31 mouse cellular contexts compared by ENCODE assay signal in the genomic region with DNA sequence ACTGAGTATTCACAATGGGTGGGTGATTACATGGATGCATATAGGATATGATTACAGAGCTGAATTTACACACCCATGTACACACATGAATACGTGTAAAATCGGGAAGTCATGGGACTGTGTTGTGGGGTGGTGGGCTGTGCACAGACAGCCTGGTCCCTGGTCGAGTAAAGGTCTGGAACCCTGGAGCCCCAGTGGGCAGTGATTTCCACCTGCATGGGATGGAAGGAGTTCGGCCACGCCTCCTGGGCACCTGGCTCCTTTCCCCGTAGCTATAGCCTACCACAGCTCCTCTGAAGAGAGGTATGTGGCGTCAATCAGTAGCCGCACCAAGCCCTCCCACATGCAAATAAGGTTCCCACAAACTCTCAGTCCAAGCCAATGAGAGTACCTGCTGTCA. TPM values are rescaled to one million over a fixed set of nuclear protein-coding genes. Genes with fewer than 3 reads are reported as not detected.
"Had no signal": no experiment of that assay in that cellular context is flagged by ENCODE, and none has a peak within 500 bp of the region (broad histone marks: within the 10 kb centered on the region; RNA-seq: fewer than 3 reads in every experiment).

No protein-coding gene starts in this region.

- H3K4me2 ChIP-seq: heart, embryonic 12.5 days; hindbrain, embryonic 12.5 days; hindbrain, embryonic 14.5 days; intestine, embryonic 15.5 days; limb, embryonic 13.5 days; limb, embryonic 15.5 days; liver, embryonic 12.5 days had no signal

- H3K36me3 ChIP-seq: heart, embryonic 12.5 days; hindbrain, embryonic 10.5 days; hindbrain, embryonic 12.5 days; intestine, embryonic 15.5 days; limb, embryonic 13.5 days; limb, embryonic 15.5 days; liver, embryonic 12.5 days had no signal

- ATAC-seq: hindbrain, embryonic 16.5 days; inflammation-experienced regulatory T-cells, adult 6 months; intestine, embryonic 15.5 days; intestine, postnatal 0 days; liver, embryonic 12.5 days had no signal

- H3K27ac ChIP-seq: gastrocnemius, adult 2 months; heart, adult 2 months; hindbrain, embryonic 10.5 days; hindbrain, embryonic 12.5 days; hindbrain, embryonic 14.5 days; intestine, embryonic 15.5 days; kidney, postnatal 0 days; limb, embryonic 13.5 days; limb, embryonic 15.5 days; liver, embryonic 12.5 days; liver, embryonic 14.5 days had no signal

- H3K9me3 ChIP-seq: heart, embryonic 12.5 days; hindbrain, embryonic 10.5 days; hindbrain, embryonic 12.5 days; intestine, embryonic 15.5 days; limb, embryonic 13.5 days; limb, embryonic 15.5 days; liver, embryonic 12.5 days had no signal

- DNase-seq: gastrocnemius, adult 2 months; gastrocnemius, postnatal 10 days; gastrocnemius, postnatal 25 days; heart, adult 2 months; heart, postnatal 4 days; kidney, adult 18-20 months; kidney, adult 8-10 months; kidney, postnatal 14 days; kidney, postnatal 36 days; layer of hippocampus, adult 9-11 months; layer of hippocampus, postnatal 36 days; left cerebral cortex, postnatal 4 days had no signal

- H3K4me3 ChIP-seq: gastrocnemius, adult 2 months; heart, adult 2 months; heart, embryonic 12.5 days; hindbrain, embryonic 10.5 days; hindbrain, embryonic 12.5 days; intestine, embryonic 15.5 days; limb, embryonic 13.5 days; limb, embryonic 15.5 days; liver, embryonic 12.5 days had no signal

- H3K27me3 ChIP-seq: heart, embryonic 12.5 days; hindbrain, embryonic 12.5 days; intestine, embryonic 15.5 days; limb, embryonic 13.5 days; limb, embryonic 15.5 days; liver, embryonic 12.5 days had no signal

- H3K9ac ChIP-seq: heart, embryonic 12.5 days; hindbrain, embryonic 12.5 days; hindbrain, embryonic 14.5 days; intestine, embryonic 15.5 days; limb, embryonic 13.5 days; limb, embryonic 15.5 days; liver, embryonic 12.5 days; liver, embryonic 14.5 days had no signal

- H3K4me1 ChIP-seq: heart, embryonic 12.5 days; hindbrain, embryonic 10.5 days; hindbrain, embryonic 12.5 days; intestine, embryonic 15.5 days; limb, embryonic 13.5 days; limb, embryonic 15.5 days; liver, embryonic 12.5 days had no signal

RNA-seq across cellular contexts. Expression of gene Ifitm7, which starts 30.6 kb away (rescaled TPM):
- total RNA-seq: gastrocnemius, adult 2 months; gastrocnemius, postnatal 10 days; gastrocnemius, postnatal 25 days; gastrocnemius, postnatal 4 days; heart, adult 2 months; heart, postnatal 25 days; heart, postnatal 4 days; liver, adult 2 months had no signal
- polyA plus RNA-seq: heart, adult 2 months; heart, embryonic 14.5 days; intestine, embryonic 15.5 days; intestine, postnatal 0 days; large intestine, adult 2 months; limb, embryonic 15.5 days; liver, adult 2 months; liver, embryonic 12.5 days had no signal

RNA-seq across cellular contexts. Expression of gene 2900011O08Rik, which starts 30.9 kb away (rescaled TPM):
- total RNA-seq: gastrocnemius, adult 2 months; gastrocnemius, postnatal 25 days; granulocyte monocyte progenitor cell, adult 5-6 weeks; heart, adult 2 months; heart, postnatal 25 days; liver, adult 2 months had no signal
- polyA plus RNA-seq: liver, adult 2 months had no signal
